Mouse (Mus musculus): ENCODE measurements around the gene Gldn. TPM values are rescaled to one million over a fixed set of nuclear protein-coding genes. Genes with fewer than 3 reads are reported as not detected.

The Gldn gene
- polyA plus RNA-seq, 1 experiment from 2014 or later, result 0.38 TPM

- ATAC-seq (ENCODE audit: low FRiP score, low read depth), result no peak
- no peaks in the 10 kb centered on the region for H3K4me1 ChIP-seq
- no peaks in the 10 kb centered on the region for H3K27me3 ChIP-seq (replicated peaks)
- H3K4me3 ChIP-seq, result no peak overlapping the region
- H3K9ac ChIP-seq, result no peak overlapping the region
- no peaks in the 10 kb centered on the region for H3K36me3 ChIP-seq
- no peak overlapping the region for H3K4me2 ChIP-seq (replicated peaks)
- H3K27ac ChIP-seq, result no peak overlapping the region
- H3K9me3 ChIP-seq, result no peaks in the 10 kb centered on the region
- 68% methylated on average over 1 of the region's 1 CpGs for WGBS
Observed at GRCm38 (mm10) chr9:54308209-54308608, 21.9 kb downstream of the Gldn start.

DNA sequence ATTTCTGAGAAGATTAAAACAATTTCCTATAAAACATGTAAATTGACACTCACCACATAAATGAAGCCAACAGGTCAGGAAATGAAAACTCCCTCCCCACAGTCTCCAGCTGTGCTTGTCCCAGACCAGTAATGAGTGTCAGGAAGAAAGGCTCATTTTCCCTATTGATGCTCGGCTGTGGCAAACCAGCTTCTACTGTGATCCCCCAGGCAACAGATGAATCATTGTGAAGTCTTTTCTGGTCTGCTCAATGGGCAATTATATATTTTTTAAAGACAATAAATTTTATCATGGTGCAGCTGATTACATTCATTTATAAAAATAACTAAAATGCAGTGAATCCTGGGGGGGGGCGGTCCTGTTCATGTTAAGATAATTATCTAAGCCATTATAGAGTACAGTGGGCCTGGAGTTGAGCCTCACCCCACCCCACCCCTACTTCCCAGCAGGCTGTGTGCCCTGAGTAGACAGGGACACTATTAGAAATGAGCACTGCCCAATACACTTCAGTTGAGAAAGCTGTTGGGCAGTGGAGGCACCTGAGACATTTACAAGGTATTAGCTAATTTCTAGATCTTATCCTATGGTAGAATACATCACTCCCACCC, 22.6 kb downstream of the Gldn start:
- no peaks in the 10 kb centered on the region for H3K9me3 ChIP-seq
- no peak overlapping the region for H3K27ac ChIP-seq
- no peak overlapping the region for H3K9ac ChIP-seq
- no peak overlapping the region for H3K4me3 ChIP-seq
- no peak overlapping the region for H3K4me2 ChIP-seq (replicated peaks)
- H3K4me1 ChIP-seq, result no peaks in the 10 kb centered on the region
- H3K27me3 ChIP-seq (replicated peaks), result no peaks in the 10 kb centered on the region
- 44% methylated on average over 2 of the region's 2 CpGs for WGBS
- ATAC-seq (ENCODE audit: low FRiP score, low read depth), result no peak
- no peaks in the 10 kb centered on the region for H3K36me3 ChIP-seq

GRCm38 (mm10) chr9:54316363-54316762, 30.1 kb downstream of the Gldn start:
- no peaks in the 10 kb centered on the region for H3K4me1 ChIP-seq
- H3K27me3 ChIP-seq (replicated peaks), result no peaks in the 10 kb centered on the region
- H3K27ac ChIP-seq, result no peak overlapping the region
- H3K9me3 ChIP-seq, result no peaks in the 10 kb centered on the region
- no peak overlapping the region for H3K9ac ChIP-seq
- no peak overlapping the region for H3K4me3 ChIP-seq
- H3K36me3 ChIP-seq, result no peaks in the 10 kb centered on the region
- WGBS, result 76% methylated on average over 9 of the region's 9 CpGs
- ATAC-seq (ENCODE audit: low FRiP score, low read depth), result no peak
- H3K4me2 ChIP-seq (replicated peaks), result no peak overlapping the region

DNA sequence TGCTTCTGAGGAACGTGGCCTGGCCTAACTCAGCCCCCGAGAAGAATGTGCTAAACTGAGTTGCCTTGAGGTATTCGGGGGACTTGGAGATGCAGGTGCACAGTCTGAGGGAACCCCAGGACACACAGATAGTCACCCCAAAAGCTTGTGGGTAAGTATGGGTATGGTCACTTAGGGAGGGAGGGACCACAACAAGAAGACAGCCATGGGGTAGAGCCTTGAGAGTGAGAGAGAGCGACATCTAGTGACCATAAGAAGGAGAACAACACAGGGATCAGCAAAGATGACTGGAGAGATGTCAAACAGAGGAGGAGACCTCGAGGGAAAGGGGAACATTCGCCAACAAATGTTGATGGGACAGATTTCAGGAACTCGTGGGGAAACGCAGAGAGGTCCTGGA, 37.2 kb downstream of the Gldn start:
- H3K4me2 ChIP-seq (replicated peaks), result no peak overlapping the region
- ATAC-seq (ENCODE audit: low FRiP score, low read depth), result no peak
- no peaks in the 10 kb centered on the region for H3K4me1 ChIP-seq
- no peaks in the 10 kb centered on the region for H3K27me3 ChIP-seq (replicated peaks)
- H3K36me3 ChIP-seq, result no peaks in the 10 kb centered on the region
- H3K27ac ChIP-seq, result no peak overlapping the region
- 41% methylated on average over 8 of the region's 8 CpGs for WGBS
- H3K9me3 ChIP-seq, result no peaks in the 10 kb centered on the region
- H3K4me3 ChIP-seq, result no peak overlapping the region
- no peak overlapping the region for H3K9ac ChIP-seq

GRCm38 (mm10) chr9:54329201-54329600, 42.9 kb downstream of the Gldn start:
- ATAC-seq (ENCODE audit: low FRiP score, low read depth), result no peak
- Histone ChIP-seq H3K4me2 (replicated peaks) (no peak overlapping the region), H3K27me3 (replicated peaks) (no peaks in the 10 kb centered on the region), H3K36me3 (no peaks in the 10 kb centered on the region), H3K4me3 (no peak overlapping the region), H3K27ac (no peak overlapping the region), H3K4me1 (no peaks in the 10 kb centered on the region), H3K9ac (no peak overlapping the region), H3K9me3 (no peaks in the 10 kb centered on the region)
- 90% methylated on average over 7 of the region's 7 CpGs for WGBS

- ATAC-seq (ENCODE audit: low FRiP score, low read depth), result no peak
- 19% methylated on average over 12 of the region's 12 CpGs for WGBS
- no peak overlapping the region for H3K4me2 ChIP-seq (replicated peaks)
Observed at GRCm38 (mm10) chr9:54335582-54335981, 49.3 kb downstream of the Gldn start.

DNA sequence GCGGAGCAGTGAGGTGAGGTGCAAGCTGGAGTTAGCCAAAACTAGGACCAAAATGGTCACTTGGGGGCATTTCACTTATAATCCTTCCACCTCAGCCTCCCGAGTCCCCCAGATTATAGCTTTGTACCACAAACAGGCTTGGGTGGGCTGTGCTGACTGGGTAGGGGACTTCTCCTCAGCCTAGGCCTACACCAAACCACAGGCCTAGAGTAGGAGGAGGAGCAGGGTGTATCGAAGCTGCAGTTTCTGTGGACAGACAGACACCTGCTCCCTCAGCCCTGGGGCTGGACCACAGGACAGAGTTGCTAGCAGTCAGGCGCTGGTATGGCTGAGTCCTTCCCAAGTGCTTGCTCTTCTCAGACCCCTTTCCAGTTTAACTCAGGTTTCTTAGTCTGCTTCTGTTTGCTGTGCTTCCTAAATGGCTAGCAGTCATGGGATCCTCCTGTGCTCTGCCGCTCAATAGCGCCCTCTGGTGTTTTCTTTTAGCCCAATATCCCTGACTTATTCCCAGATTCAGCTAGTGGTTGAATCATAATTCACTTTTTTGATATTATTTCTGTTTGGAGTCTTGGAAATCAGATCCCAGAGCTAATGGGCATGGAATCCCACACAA, 50.4 kb downstream of the Gldn start:
- ATAC-seq (ENCODE audit: low FRiP score, low read depth), result peak; percentile 63
- 42% methylated on average over 6 of the region's 6 CpGs for WGBS
- H3K9ac ChIP-seq, result no peak overlapping the region

More at GRCm38 (mm10) chr9:54335582-54335981, 49.3 kb downstream of the Gldn start:
- no peaks in the 10 kb centered on the region for H3K27me3 ChIP-seq (replicated peaks)
- no peak overlapping the region for H3K4me3 ChIP-seq
- no peaks in the 10 kb centered on the region for H3K36me3 ChIP-seq
- H3K27ac ChIP-seq, result no peak overlapping the region
- H3K4me1 ChIP-seq, result 0 out of 2 replicates have a peak, but pooled peaks cover 3% of the 10 kb centered on the region
- H3K9me3 ChIP-seq, result no peaks in the 10 kb centered on the region
- no peak overlapping the region for H3K9ac ChIP-seq

DNA sequence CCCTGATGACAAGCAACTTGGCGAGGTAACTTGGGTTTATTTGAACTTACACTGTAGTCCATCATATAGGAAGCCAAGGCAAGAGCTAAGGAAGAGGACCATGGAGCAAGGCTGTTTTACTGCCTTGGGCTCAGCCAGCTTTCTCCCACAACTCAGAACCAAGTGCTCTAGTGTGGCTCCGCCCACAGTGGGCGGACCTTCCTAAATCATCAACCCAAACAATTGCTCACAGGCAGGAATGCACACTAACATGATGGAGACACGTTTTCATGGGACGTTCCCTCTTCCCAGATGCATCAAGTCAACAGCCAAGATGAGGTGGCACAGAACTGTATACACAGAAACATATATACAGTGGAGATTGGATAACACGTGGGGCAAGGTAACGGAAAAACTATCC, 55.7 kb downstream of the Gldn start:
- no peak for ATAC-seq (ENCODE audit: low FRiP score, low read depth)
- Histone ChIP-seq H3K4me3 (no peak overlapping the region), H3K27me3 (replicated peaks) (no peaks in the 10 kb centered on the region), H3K27ac (no peak overlapping the region), H3K9ac (no peak overlapping the region), H3K4me1 (no peaks in the 10 kb centered on the region), H3K9me3 (no peaks in the 10 kb centered on the region), H3K36me3 (no peaks in the 10 kb centered on the region), H3K4me2 (replicated peaks) (no peak overlapping the region)
- 76% methylated on average over 7 of the region's 7 CpGs for WGBS

More for the DNA sequence above, 50.4 kb downstream of the Gldn start:
- Histone ChIP-seq H3K4me3 (no peak overlapping the region), H3K27ac (no peak overlapping the region), H3K36me3 (no peaks in the 10 kb centered on the region), H3K4me1 (0 out of 2 replicates have a peak, but pooled peaks cover 3% of the 10 kb centered on the region), H3K4me2 (replicated peaks) (no peak overlapping the region), H3K27me3 (replicated peaks) (no peaks in the 10 kb centered on the region), H3K9me3 (no peaks in the 10 kb centered on the region)

DNA sequence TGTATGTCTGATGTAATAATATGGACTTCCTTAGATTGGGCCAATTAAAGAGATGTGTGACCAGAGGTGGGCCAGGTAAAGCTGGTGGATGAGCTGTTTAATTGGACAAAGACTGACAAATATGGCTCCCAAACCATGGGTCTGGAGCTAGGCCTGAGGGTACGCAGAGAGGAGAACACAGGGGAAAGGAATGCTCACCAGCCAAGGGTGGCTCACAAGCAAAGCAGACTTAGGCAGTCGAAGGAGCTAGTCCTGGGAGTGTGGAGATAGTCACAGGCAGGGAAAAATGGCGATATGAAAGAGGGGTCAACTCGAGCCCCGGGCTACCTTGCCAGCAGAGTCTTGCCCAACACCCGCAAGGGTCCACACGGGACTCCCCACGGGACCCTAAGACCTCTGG, 70.5 kb downstream of the Gldn start:
- Histone ChIP-seq H3K27me3 (replicated peaks) (no peaks in the 10 kb centered on the region), H3K4me3 (no peak overlapping the region), H3K27ac (no peak overlapping the region), H3K9ac (no peak overlapping the region), H3K36me3 (no peaks in the 10 kb centered on the region), H3K4me2 (replicated peaks) (no peak overlapping the region), H3K9me3 (no peaks in the 10 kb centered on the region), H3K4me1 (no peaks in the 10 kb centered on the region)
- no peak for ATAC-seq (ENCODE audit: low FRiP score, low read depth)
- 93% methylated on average over 8 of the region's 8 CpGs for WGBS

Other genes starting within 250 kb of the Gldn start
- 0.20 and 0.48 TPM in 2 replicates for gene Tnfaip8l3, start 218.1 kb upstream of the Gldn start, polyA plus RNA-seq (2016; fragmentation: Nextera tagmentation; extraction: Ambion mirVana)
- 0.15 TPM in 1 of 2 replicates, not detected in the other for gene Cyp19a1, start 18.4 kb upstream of the Gldn start, polyA plus RNA-seq (2016; fragmentation: Nextera tagmentation; extraction: Ambion mirVana)
- gene Dmxl2, start 215.1 kb downstream of the Gldn start, polyA plus RNA-seq (2016; fragmentation: Nextera tagmentation; extraction: Ambion mirVana), result 28.5 and 29.7 TPM in 2 replicates

Measured in neural tube, embryonic 12.5 days (tissue).